Mouse (Mus musculus) embryonic fibroblast, embryonic 13.5 days (primary cell): ENCODE results near the gene Gm21972. TPM values are rescaled to one million over a fixed set of nuclear protein-coding genes. Genes with fewer than 3 reads are reported as not detected.

Experiments
- H3K27ac ChIP-seq: 2 replicates; pipeline ENCODE4 v1.5.1; 2012; ENCODE audit warnings: low read length, control low read depth, inconsistent platforms; ENCODE audit not compliant: insufficient read depth
- H3K4me1 ChIP-seq: 2 replicates; pipeline ENCODE4 v1.6.1; 2011; ENCODE audit warnings: low read length; ENCODE audit not compliant: control insufficient read depth, insufficient read depth
- H3K4me3 ChIP-seq: 2 replicates; pipeline ENCODE4 v1.5.1; 2011; ENCODE audit warnings: mild to moderate bottlenecking, control low read depth, low read length; ENCODE audit not compliant: insufficient read depth
- CTCF ChIP-seq: IDR thresholded peaks from 2 replicates; pipeline ENCODE4 v1.5.1; 2011; ENCODE audit warnings: mild to moderate bottlenecking, control low read depth, low read length, moderate library complexity, borderline replicate concordance; ENCODE audit not compliant: insufficient read depth
- POLR2A ChIP-seq: IDR thresholded peaks from 2 replicates; pipeline ENCODE4 v1.6.1; 2011; ENCODE audit warnings: low read depth, mild to moderate bottlenecking, control low read depth, low read length, moderate library complexity
- polyA plus RNA-seq: library from polyadenylated mRNA; stranded (reverse); fragments of >200 nt; gene quantifications from 2 replicates; pipeline ENCODE4 v1.2.4, GENCODE M21; 2011; ENCODE audit warnings: low read depth; ENCODE audit not compliant: missing spikeins, insufficient read length

Gene Gm21972
- polyA plus RNA-seq = 7.6 and 10.5 TPM in 2 replicates

- H3K4me3 ChIP-seq = no peak within 1 kb of the TSS
- no peak for TF ChIP-seq POLR2A
- no peak for TF ChIP-seq CTCF
- H3K27ac ChIP-seq = no peak within 1 kb of the TSS
- H3K4me1 ChIP-seq = peaks cover 3% of the 10 kb centered on the region; the same call in 1 of the 2 replicates
Observed at GRCm38 (mm10) chr1:86133337-86133736, at the start of gene Gm21972. Gene Gm21972, plus strand, starts transcription at chr1:86133637.

- Histone ChIP-seq H3K27ac (no peak overlapping the region), H3K4me3 (no peak overlapping the region), H3K4me1 (no peaks in the 10 kb centered on the region)
- TF ChIP-seq CTCF = no peak
- TF ChIP-seq POLR2A = no peak
Observed at GRCm38 (mm10) chr1:86094413-86094812, 39.0 kb upstream of the Gm21972 start.

- H3K4me1 ChIP-seq = no peaks in the 10 kb centered on the region
- TF ChIP-seq CTCF (no peak), POLR2A (no peak)
Observed at GRCm38 (mm10) chr1:86105054-86105453, 28.4 kb upstream of the Gm21972 start.

GRCm38 (mm10) chr1:86111779-86112178 lies 21.7 kb upstream of the Gm21972 start, which contains the start of gene Htr2b:
Gene Htr2b, minus strand, starts transcription at chr1:86111970.
- TF ChIP-seq CTCF (no peak), POLR2A (no peak)
- Histone ChIP-seq H3K4me1 (peaks cover 6% of the 10 kb centered on the region), H3K27ac (peak within 1 kb of the TSS; percentile 51; the same call in 1 of the 2 replicates), H3K4me3 (no peak within 1 kb of the TSS)

More at GRCm38 (mm10) chr1:86105054-86105453, 28.4 kb upstream of the Gm21972 start:
- Histone ChIP-seq H3K27ac (no peak overlapping the region), H3K4me3 (no peak overlapping the region)

GRCm38 (mm10) chr1:86114141-86114540 lies 19.3 kb upstream of the Gm21972 start:
- Histone ChIP-seq H3K4me1 (peaks cover 6% of the 10 kb centered on the region), H3K4me3 (no peak overlapping the region), H3K27ac (no peak overlapping the region)
- no peak for TF ChIP-seq CTCF
- no peak for TF ChIP-seq POLR2A

GRCm38 (mm10) chr1:86119549-86119948 lies 13.9 kb upstream of the Gm21972 start:
- no peak for TF ChIP-seq CTCF
- no peak for TF ChIP-seq POLR2A
- Histone ChIP-seq H3K4me1 (no peaks in the 10 kb centered on the region), H3K27ac (no peak overlapping the region), H3K4me3 (no peak overlapping the region)

GRCm38 (mm10) chr1:86126036-86126435 lies 7.4 kb upstream of the Gm21972 start:
- Histone ChIP-seq H3K27ac (no peak overlapping the region), H3K4me1 (no peaks in the 10 kb centered on the region), H3K4me3 (no peak overlapping the region)
- TF ChIP-seq CTCF = no peak
- no peak for TF ChIP-seq POLR2A

- TF ChIP-seq POLR2A = no peak
- TF ChIP-seq CTCF = no peak
- no peak overlapping the region for H3K4me3 ChIP-seq
- H3K4me1 ChIP-seq = peaks cover 3% of the 10 kb centered on the region; the same call in 1 of the 2 replicates
- H3K27ac ChIP-seq = peak overlapping the region; percentile 73
Observed at GRCm38 (mm10) chr1:86135315-86135714, 1.9 kb downstream of the Gm21972 start.

GRCm38 (mm10) chr1:86141081-86141480 lies 7.6 kb downstream of the Gm21972 start:
- no peak overlapping the region for H3K27ac ChIP-seq
- TF ChIP-seq POLR2A (no peak), CTCF (no peak)
- no peak overlapping the region for H3K4me3 ChIP-seq
- no peaks in the 10 kb centered on the region for H3K4me1 ChIP-seq

- TF ChIP-seq POLR2A (no peak), CTCF (no peak)
- H3K4me3 ChIP-seq = no peak overlapping the region
- peaks cover 3% of the 10 kb centered on the region; the same call in 1 of the 2 replicates for H3K4me1 ChIP-seq
- no peak overlapping the region for H3K27ac ChIP-seq
Observed at GRCm38 (mm10) chr1:86143165-86143564, 9.7 kb downstream of the Gm21972 start.
